Mouse (Mus musculus): ENCODE measurements around the gene Scg3. TPM values are rescaled to one million over a fixed set of nuclear protein-coding genes. Genes with fewer than 3 reads are reported as not detected.

Scg3 gene
- 0.57 and 0.84 TPM in 2 replicates for polyA plus RNA-seq (2015; fragmentation: Nextera tagmentation; extraction: Ambion mirVana)

- ATAC-seq (ENCODE audit: low FRiP score, low read depth): peak; percentile 91
These were observed at the start of gene Scg3 for GRCm38 (mm10) chr9:75683426-75684191. Gene Scg3, minus strand, starts transcription at chr9:75684056.

DNA sequence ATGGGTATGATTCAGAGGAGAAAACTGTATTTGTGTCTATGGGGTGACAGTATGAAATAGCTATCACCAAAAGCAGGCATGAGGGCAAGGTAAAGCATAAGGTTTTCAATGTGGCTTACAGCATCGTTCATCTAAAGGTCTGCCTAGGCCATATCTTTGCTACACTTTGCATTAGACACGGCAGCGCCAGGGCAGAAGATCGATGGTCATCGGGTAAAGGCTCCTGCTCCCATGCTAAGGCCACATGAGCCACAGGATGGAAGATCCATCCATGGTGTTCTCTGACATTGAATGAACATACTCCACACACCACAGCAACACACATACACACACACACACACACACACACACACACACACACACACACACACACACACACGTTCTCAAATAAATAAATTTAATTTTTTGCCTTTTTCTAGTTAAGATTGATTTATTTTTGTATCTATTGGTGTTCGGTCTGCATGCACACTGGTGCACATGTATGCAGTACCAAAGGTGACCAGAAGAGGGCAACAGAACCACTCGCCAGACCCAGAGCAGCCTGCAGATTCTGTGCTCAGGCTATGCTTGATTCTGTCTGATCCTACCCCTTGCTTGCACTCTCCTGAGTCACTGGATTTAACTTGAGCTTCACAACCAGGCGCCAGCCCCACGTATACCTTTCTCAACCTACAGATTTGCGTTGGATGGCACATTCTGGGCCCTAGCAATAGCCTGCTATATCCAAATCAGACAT, 36.3 kb upstream of the Scg3 start:
- H3K9me3 ChIP-seq: no peaks in the 10 kb centered on the region
- ATAC-seq (ENCODE audit: low FRiP score, low read depth): peak; percentile 81
- no peaks in the 10 kb centered on the region for H3K36me3 ChIP-seq
- no peak overlapping the region for H3K4me2 ChIP-seq (replicated peaks)
- peak overlapping the region; percentile 17; the same call in 1 of the 2 replicates for H3K27ac ChIP-seq
- no peak overlapping the region for H3K4me3 ChIP-seq
- no peaks in the 10 kb centered on the region for H3K4me1 ChIP-seq
- no peak overlapping the region for H3K9ac ChIP-seq
- H3K27me3 ChIP-seq: no peaks in the 10 kb centered on the region
- 39% methylated on average over 11 of the region's 11 CpGs for WGBS

More at GRCm38 (mm10) chr9:75683426-75684191, at the start of gene Scg3:
- Histone ChIP-seq H3K36me3 (no peaks in the 10 kb centered on the region), H3K9ac (no peak within 1 kb of the TSS), H3K4me3 (peak within 1 kb of the TSS; percentile 32), H3K27me3 (peaks cover 5% of the 10 kb centered on the region), H3K4me1 (no peaks in the 10 kb centered on the region), H3K27ac (no peak within 1 kb of the TSS), H3K9me3 (no peaks in the 10 kb centered on the region), H3K4me2 (replicated peaks) (peak within 1 kb of the TSS; percentile 63)
- WGBS: 10% methylated on average over 42 of the region's 42 CpGs

DNA sequence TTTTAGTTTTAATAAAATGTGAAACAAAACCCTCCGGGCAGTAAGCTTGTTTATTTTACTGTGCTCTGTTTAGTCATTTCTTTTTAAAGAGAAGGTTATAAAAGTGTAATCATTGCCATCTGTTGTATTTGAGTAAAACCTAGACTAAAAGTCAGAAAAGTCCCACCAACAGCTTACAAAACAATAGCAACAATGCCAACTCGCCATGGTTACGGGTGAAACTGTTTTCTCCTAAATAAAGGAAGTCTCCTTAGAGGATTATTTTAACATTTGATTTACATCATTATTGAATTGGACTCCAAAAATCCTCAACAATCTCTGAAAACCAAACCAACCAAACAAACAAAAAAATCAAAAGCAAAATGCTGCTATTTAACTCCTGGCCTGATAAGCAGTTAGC, 35.6 kb upstream of the Scg3 start:
- no peaks in the 10 kb centered on the region for H3K4me1 ChIP-seq
- H3K9ac ChIP-seq: no peak overlapping the region
- no peaks in the 10 kb centered on the region for H3K36me3 ChIP-seq
- 36% methylated on average over 3 of the region's 3 CpGs for WGBS
- peak; percentile 36; the same call in 1 of the 2 replicates for ATAC-seq (ENCODE audit: low FRiP score, low read depth)
- no peak overlapping the region for H3K4me2 ChIP-seq (replicated peaks)
- no peaks in the 10 kb centered on the region for H3K27me3 ChIP-seq
- peak overlapping the region; percentile 17; the same call in 1 of the 2 replicates for H3K27ac ChIP-seq
- no peaks in the 10 kb centered on the region for H3K9me3 ChIP-seq
- no peak overlapping the region for H3K4me3 ChIP-seq

- Histone ChIP-seq H3K4me1 (no peaks in the 10 kb centered on the region), H3K27ac (no peak overlapping the region), H3K27me3 (peaks cover 5% of the 10 kb centered on the region), H3K9me3 (peaks cover 2% of the 10 kb centered on the region; the same call in 1 of the 2 replicates), H3K4me2 (replicated peaks) (no peak overlapping the region), H3K4me3 (no peak overlapping the region), H3K9ac (no peak overlapping the region), H3K36me3 (no peaks in the 10 kb centered on the region)
- ATAC-seq (ENCODE audit: low FRiP score, low read depth): no peak
- WGBS: 74% methylated on average over 3 of the region's 3 CpGs
These were observed 916 bp upstream of the Scg3 start for GRCm38 (mm10) chr9:75684772-75685171.

- no peak for ATAC-seq (ENCODE audit: low FRiP score, low read depth)
These were observed 436 bp upstream of the Scg3 start for GRCm38 (mm10) chr9:75684292-75684691.

GRCm38 (mm10) chr9:75680606-75681005, 3.2 kb downstream of the Scg3 start:
- no peak overlapping the region for H3K27ac ChIP-seq
- H3K9ac ChIP-seq: no peak overlapping the region
- no peak overlapping the region for H3K4me2 ChIP-seq (replicated peaks)
- H3K4me3 ChIP-seq: no peak overlapping the region
- H3K27me3 ChIP-seq: peaks cover 5% of the 10 kb centered on the region
- H3K36me3 ChIP-seq: no peaks in the 10 kb centered on the region
- no peaks in the 10 kb centered on the region for H3K9me3 ChIP-seq
- no peak for ATAC-seq (ENCODE audit: low FRiP score, low read depth)
- 87% methylated on average over 5 of the region's 5 CpGs for WGBS
- H3K4me1 ChIP-seq: no peaks in the 10 kb centered on the region

More at GRCm38 (mm10) chr9:75684292-75684691, 436 bp upstream of the Scg3 start:
- peak overlapping the region; percentile 32 for H3K4me3 ChIP-seq
- no peaks in the 10 kb centered on the region for H3K9me3 ChIP-seq
- no peaks in the 10 kb centered on the region for H3K36me3 ChIP-seq
- 69% methylated on average over 4 of the region's 4 CpGs for WGBS
- peaks cover 5% of the 10 kb centered on the region for H3K27me3 ChIP-seq
- H3K4me2 ChIP-seq (replicated peaks): peak overlapping the region; percentile 63
- no peak overlapping the region for H3K9ac ChIP-seq
- no peak overlapping the region for H3K27ac ChIP-seq
- H3K4me1 ChIP-seq: no peaks in the 10 kb centered on the region

- Histone ChIP-seq H3K27me3 (peaks cover 5% of the 10 kb centered on the region), H3K4me3 (no peak overlapping the region), H3K27ac (no peak overlapping the region), H3K9ac (no peak overlapping the region), H3K4me1 (no peaks in the 10 kb centered on the region), H3K4me2 (replicated peaks) (no peak overlapping the region), H3K36me3 (no peaks in the 10 kb centered on the region), H3K9me3 (no peaks in the 10 kb centered on the region)
- ATAC-seq (ENCODE audit: low FRiP score, low read depth): no peak
- 69% methylated on average over 4 of the region's 4 CpGs for WGBS
These were observed 4.2 kb downstream of the Scg3 start for GRCm38 (mm10) chr9:75679629-75680028.

GRCm38 (mm10) chr9:75678341-75678740, 5.5 kb downstream of the Scg3 start:
- no peaks in the 10 kb centered on the region for H3K36me3 ChIP-seq
- H3K9ac ChIP-seq: no peak overlapping the region
- 81% methylated on average over 7 of the region's 7 CpGs for WGBS
- H3K4me3 ChIP-seq: no peak overlapping the region
- no peaks in the 10 kb centered on the region for H3K9me3 ChIP-seq
- H3K4me2 ChIP-seq (replicated peaks): no peak overlapping the region
- peaks cover under 1% of the 10 kb centered on the region; the same call in 1 of the 2 replicates for H3K27me3 ChIP-seq
- no peak for ATAC-seq (ENCODE audit: low FRiP score, low read depth)
- H3K4me1 ChIP-seq: no peaks in the 10 kb centered on the region
- H3K27ac ChIP-seq: no peak overlapping the region

GRCm38 (mm10) chr9:75676226-75676625, 7.6 kb downstream of the Scg3 start:
- Histone ChIP-seq H3K4me3 (no peak overlapping the region), H3K27ac (no peak overlapping the region), H3K9me3 (no peaks in the 10 kb centered on the region), H3K4me1 (no peaks in the 10 kb centered on the region), H3K4me2 (replicated peaks) (no peak overlapping the region), H3K27me3 (no peaks in the 10 kb centered on the region), H3K9ac (no peak overlapping the region), H3K36me3 (no peaks in the 10 kb centered on the region)
- WGBS: 67% methylated on average over 7 of the region's 7 CpGs
- ATAC-seq (ENCODE audit: low FRiP score, low read depth): no peak

DNA sequence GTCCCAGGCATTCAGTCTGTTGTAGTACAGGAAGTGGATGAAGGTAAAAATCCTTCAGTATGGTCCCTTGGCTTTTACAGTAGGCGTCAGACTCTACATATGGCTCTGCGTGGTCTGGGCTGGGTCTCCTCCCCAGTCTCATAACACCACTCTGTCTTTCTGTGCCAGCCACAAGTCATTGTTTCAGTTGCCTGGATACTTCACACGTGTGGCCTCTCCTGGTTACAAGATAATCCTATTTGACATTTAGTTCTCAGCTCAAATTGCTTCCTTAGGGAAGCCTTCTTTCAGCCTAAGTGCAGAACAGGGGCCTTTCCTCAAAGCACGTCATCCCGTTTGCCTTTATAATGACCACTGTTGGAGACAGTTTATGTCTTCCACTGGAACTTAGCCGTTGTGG, 11.1 kb downstream of the Scg3 start:
- 80% methylated on average over 6 of the region's 6 CpGs for WGBS
- Histone ChIP-seq H3K9ac (no peak overlapping the region), H3K27me3 (no peaks in the 10 kb centered on the region), H3K4me2 (replicated peaks) (no peak overlapping the region), H3K4me3 (no peak overlapping the region), H3K9me3 (no peaks in the 10 kb centered on the region), H3K27ac (no peak overlapping the region), H3K4me1 (no peaks in the 10 kb centered on the region), H3K36me3 (no peaks in the 10 kb centered on the region)
- ATAC-seq (ENCODE audit: low FRiP score, low read depth): no peak

DNA sequence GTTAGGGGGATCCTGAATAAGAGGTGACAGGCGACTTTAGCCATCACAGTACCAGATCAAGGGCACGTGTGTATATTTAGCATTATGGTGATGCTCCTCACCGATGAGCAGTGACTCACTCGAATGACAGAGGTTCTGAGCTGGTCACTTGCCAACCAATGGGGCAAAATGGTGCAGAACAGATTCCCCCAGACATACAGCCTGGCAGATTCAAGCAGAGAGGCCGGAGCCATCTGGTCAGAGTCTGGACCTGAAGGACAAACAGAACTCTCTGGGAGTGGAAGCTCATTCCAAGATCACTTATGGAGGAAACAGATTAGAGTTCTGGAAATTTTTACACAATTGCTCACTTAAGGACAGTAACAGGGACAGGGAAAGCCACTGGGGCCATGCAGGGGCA, 17.2 kb downstream of the Scg3 start:
- no peaks in the 10 kb centered on the region for H3K27me3 ChIP-seq
- H3K4me1 ChIP-seq: no peaks in the 10 kb centered on the region
- H3K9me3 ChIP-seq: no peaks in the 10 kb centered on the region
- no peak overlapping the region for H3K9ac ChIP-seq
- WGBS: 77% methylated on average over 5 of the region's 5 CpGs
- H3K4me3 ChIP-seq: no peak overlapping the region
- no peaks in the 10 kb centered on the region for H3K36me3 ChIP-seq
- ATAC-seq (ENCODE audit: low FRiP score, low read depth): no peak
- H3K4me2 ChIP-seq (replicated peaks): no peak overlapping the region
- H3K27ac ChIP-seq: no peak overlapping the region

GRCm38 (mm10) chr9:75665364-75665763, 18.5 kb downstream of the Scg3 start:
- 76% methylated on average over 6 of the region's 6 CpGs for WGBS
- H3K9ac ChIP-seq: no peak overlapping the region
- H3K9me3 ChIP-seq: no peaks in the 10 kb centered on the region
- H3K4me3 ChIP-seq: no peak overlapping the region
- no peaks in the 10 kb centered on the region for H3K36me3 ChIP-seq
- ATAC-seq (ENCODE audit: low FRiP score, low read depth): no peak
- H3K27ac ChIP-seq: no peak overlapping the region
- no peaks in the 10 kb centered on the region for H3K27me3 ChIP-seq
- H3K4me1 ChIP-seq: no peaks in the 10 kb centered on the region
- no peak overlapping the region for H3K4me2 ChIP-seq (replicated peaks)
